Mouse (Mus musculus) liver, postnatal 0 days (tissue): ENCODE data around the gene Prnd.

Experiments used
- CTCF ChIP-seq: sonication (generic); IDR thresholded peaks from 2 replicates; pipeline ENCODE4 v1.5.1; 2016; ENCODE audit warnings: antibody characterized with exemption, low read depth
- EP300 ChIP-seq: IDR thresholded peaks from 2 replicates; pipeline ENCODE4 v1.6.1; 2016; ENCODE audit warnings: antibody characterized with exemption, low read depth, mild to moderate bottlenecking

- TF ChIP-seq CTCF (no peak), EP300 (no peak)
These were observed 44.4 kb upstream of the Prnd start for GRCm38 (mm10) chr2:131906266-131906665.
